Mouse (Mus musculus) neural tube, embryonic 15.5 days (tissue): Measurements from ENCODE around the gene Prune2. TPM values are rescaled to one million over a fixed set of nuclear protein-coding genes. Genes with fewer than 3 reads are reported as not detected.

Experiments
- ATAC-seq: fragments of 200-750 bp; cut with Nextera tagmentation; 2 replicates; pipeline ENCODE4 v1.8.0; 2017; ENCODE audit warnings: mild to moderate bottlenecking, moderate TSS enrichment, moderate library complexity; ENCODE audit not compliant: low FRiP score
- H3K27ac ChIP-seq: fragments of 300-500 bp; sonication (generic); replicated peaks from 2 replicates; pipeline ENCODE4 v1.5.1; 2015; ENCODE audit warnings: mild to moderate bottlenecking, inconsistent platforms
- H3K27me3 ChIP-seq: fragments of 300-500 bp; sonication (generic); replicated peaks from 2 replicates; pipeline ENCODE4 v1.6.1; 2015; ENCODE audit warnings: inconsistent platforms
- H3K36me3 ChIP-seq: fragments of 300-500 bp; sonication (generic); 2 replicates; pipeline ENCODE4 v1.6.1; 2015; ENCODE audit warnings: inconsistent platforms
- H3K4me1 ChIP-seq: fragments of 300-500 bp; sonication (generic); 2 replicates; pipeline ENCODE4 v1.6.1; 2015; ENCODE audit warnings: inconsistent platforms
- H3K4me2 ChIP-seq: fragments of 300-500 bp; sonication (generic); 2 replicates; pipeline ENCODE4 v1.6.1; 2015; ENCODE audit warnings: inconsistent platforms, mild to moderate bottlenecking, moderate library complexity
- H3K4me3 ChIP-seq: fragments of 300-500 bp; sonication (generic); replicated peaks from 2 replicates; pipeline ENCODE4 v1.5.1; 2015; ENCODE audit warnings: mild to moderate bottlenecking, inconsistent platforms
- H3K9ac ChIP-seq: fragments of 300-500 bp; sonication (generic); replicated peaks from 2 replicates; pipeline ENCODE4 v1.6.1; 2015; ENCODE audit warnings: mild to moderate bottlenecking, inconsistent platforms
- H3K9me3 ChIP-seq: fragments of 300-500 bp; sonication (generic); replicated peaks from 2 replicates; pipeline ENCODE4 v1.6.1; 2016; ENCODE audit warnings: inconsistent platforms
- WGBS: fragments of 180-500 bp; shearing (Covaris S2); methylation state at CpG from one replicate; pipeline ENCODE4 v1.1.7; 2015; ENCODE audit warnings: mixed read lengths; 5-methylcytosine and 5-hydroxymethylcytosine counted together
- polyA plus RNA-seq: library from polyadenylated mRNA; unstranded; fragments of >200 nt; fragmentation: Nextera tagmentation; extraction: Ambion mirVana; gene quantifications from 2 replicates; pipeline ENCODE4 v1.2.1, GENCODE M21; 2015

Gene Prune2
- polyA plus RNA-seq, 1 experiment from 2014 or later: 11.5 TPM

DNA sequence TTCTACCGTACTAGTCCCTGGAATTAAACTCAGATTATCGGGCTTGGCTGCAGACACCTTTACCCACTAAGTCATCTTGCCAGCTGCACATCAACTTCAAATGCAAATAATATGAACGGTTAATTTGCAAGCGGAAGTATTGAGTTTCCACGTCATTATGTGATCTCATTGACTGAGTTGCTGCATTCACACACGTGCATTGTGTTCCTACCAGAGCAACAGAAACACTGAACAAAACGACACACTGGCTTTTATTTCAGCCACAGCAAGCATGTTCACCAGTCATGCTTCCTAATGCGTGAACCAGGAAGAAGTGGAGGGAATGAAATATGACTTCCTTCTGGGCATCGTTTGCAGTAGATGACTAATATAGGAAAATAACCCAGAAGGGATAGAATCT lies 293.8 kb downstream of the Prune2 start:
- Histone ChIP-seq H3K9me3 (no peaks in the 10 kb centered on the region), H3K27ac (no peak overlapping the region), H3K36me3 (no peaks in the 10 kb centered on the region), H3K27me3 (no peaks in the 10 kb centered on the region), H3K4me2 (no peak overlapping the region), H3K9ac (no peak overlapping the region), H3K4me3 (no peak overlapping the region), H3K4me1 (no peaks in the 10 kb centered on the region)
- WGBS: 64% methylated on average over 9 of the region's 9 CpGs
- no peak for ATAC-seq

DNA sequence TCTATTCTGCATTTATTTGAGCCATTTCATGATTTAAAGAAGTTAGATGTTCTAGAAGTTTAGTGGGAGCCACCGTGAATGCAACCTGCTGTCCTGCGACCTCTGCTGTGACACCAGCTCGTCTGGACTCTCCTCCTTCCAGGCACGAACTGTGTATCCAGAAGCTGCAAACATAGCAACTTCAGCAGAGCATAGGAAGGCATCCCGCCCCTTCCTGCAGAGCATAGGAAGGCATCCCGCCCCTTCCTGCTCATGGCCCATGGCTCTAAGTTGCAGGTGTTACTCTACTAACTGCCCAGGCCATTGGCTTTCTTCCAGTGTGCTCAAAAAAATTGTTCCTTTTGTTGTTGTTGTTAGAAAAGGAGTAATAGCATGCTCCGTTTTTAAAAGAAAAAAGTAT lies 294.9 kb downstream of the Prune2 start:
- no peak overlapping the region for H3K9ac ChIP-seq
- no peaks in the 10 kb centered on the region for H3K27me3 ChIP-seq
- no peak overlapping the region for H3K4me3 ChIP-seq
- 82% methylated on average over 7 of the region's 7 CpGs for WGBS
- H3K4me1 ChIP-seq: no peaks in the 10 kb centered on the region
- no peak overlapping the region for H3K27ac ChIP-seq
- H3K4me2 ChIP-seq: no peak overlapping the region
- ATAC-seq: no peak
- H3K9me3 ChIP-seq: no peaks in the 10 kb centered on the region
- no peaks in the 10 kb centered on the region for H3K36me3 ChIP-seq

DNA sequence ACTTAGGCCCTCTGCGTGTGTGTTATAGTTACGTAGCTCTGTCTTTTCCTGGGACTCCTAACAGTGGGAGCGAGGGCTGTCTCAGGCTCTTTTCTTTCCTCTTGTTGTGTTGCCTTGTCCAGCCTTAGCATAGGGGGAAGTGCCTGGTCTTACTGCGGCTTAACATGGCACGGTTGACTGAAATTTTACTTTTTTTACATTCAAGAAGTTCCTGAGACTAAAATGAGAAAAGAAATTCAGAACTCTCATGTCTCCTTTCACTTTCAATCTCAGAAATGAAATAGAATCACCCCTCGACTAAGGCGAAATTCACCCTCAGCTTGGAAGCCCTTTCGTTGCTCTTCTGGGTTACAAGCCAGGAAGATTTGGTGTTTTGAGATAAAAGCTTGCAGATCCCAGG lies 295.5 kb downstream of the Prune2 start:
- no peak overlapping the region for H3K27ac ChIP-seq
- H3K4me3 ChIP-seq: no peak overlapping the region
- no peaks in the 10 kb centered on the region for H3K9me3 ChIP-seq
- WGBS: 91% methylated on average over 8 of the region's 8 CpGs
- H3K36me3 ChIP-seq: no peaks in the 10 kb centered on the region
- ATAC-seq: no peak
- H3K27me3 ChIP-seq: no peaks in the 10 kb centered on the region
- H3K9ac ChIP-seq: no peak overlapping the region
- no peak overlapping the region for H3K4me2 ChIP-seq
- H3K4me1 ChIP-seq: no peaks in the 10 kb centered on the region

DNA sequence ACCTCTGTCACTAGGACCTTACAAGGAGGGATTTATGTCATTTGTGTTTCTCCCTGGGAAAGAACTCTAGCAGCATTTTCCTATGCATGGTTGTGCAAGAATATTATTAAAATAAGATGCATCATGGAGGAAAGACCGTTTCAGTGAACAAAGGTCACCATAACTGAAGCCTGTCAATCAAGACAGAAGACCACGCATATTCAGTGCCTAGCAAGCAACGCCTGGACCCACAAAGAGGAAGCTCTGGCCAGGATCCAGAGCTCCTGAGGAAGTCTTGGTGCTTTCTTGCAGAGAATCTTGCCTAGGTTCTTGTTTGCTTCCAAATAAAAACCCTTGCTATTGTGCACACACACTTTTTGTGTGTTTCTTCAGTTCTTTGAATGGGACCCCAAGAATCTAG lies 296.9 kb downstream of the Prune2 start:
- Histone ChIP-seq H3K9me3 (no peaks in the 10 kb centered on the region), H3K27ac (no peak overlapping the region), H3K27me3 (no peaks in the 10 kb centered on the region), H3K9ac (no peak overlapping the region), H3K4me1 (no peaks in the 10 kb centered on the region), H3K36me3 (no peaks in the 10 kb centered on the region), H3K4me2 (no peak overlapping the region), H3K4me3 (no peak overlapping the region)
- ATAC-seq: no peak
- 72% methylated on average over 3 of the region's 3 CpGs for WGBS

DNA sequence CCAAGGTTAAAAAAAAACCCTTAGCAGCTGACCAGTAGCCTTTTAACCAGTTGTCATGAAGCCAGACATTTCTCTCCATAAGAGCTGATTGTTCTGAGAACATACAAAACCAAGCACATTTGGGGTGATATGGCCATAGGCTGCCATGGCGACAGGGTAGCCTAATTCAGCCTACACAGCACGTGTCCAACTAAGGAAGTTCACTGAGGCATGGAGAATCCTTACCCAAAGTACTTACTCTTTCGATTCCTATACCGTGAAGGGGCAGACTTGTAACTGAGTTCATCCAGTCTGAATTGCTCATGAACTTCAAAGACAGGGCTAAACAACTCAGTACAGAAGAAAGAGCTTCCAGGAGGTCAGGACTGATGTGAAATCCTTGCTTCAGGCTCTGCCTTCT lies 299.6 kb downstream of the Prune2 start:
- H3K27me3 ChIP-seq: no peaks in the 10 kb centered on the region
- no peaks in the 10 kb centered on the region for H3K36me3 ChIP-seq
- H3K4me2 ChIP-seq: no peak overlapping the region
- no peak overlapping the region for H3K4me3 ChIP-seq
- no peak overlapping the region for H3K9ac ChIP-seq
- ATAC-seq: no peak
- no peak overlapping the region for H3K27ac ChIP-seq
- 28% methylated on average over 4 of the region's 4 CpGs for WGBS
- no peaks in the 10 kb centered on the region for H3K4me1 ChIP-seq
- H3K9me3 ChIP-seq: no peaks in the 10 kb centered on the region

DNA sequence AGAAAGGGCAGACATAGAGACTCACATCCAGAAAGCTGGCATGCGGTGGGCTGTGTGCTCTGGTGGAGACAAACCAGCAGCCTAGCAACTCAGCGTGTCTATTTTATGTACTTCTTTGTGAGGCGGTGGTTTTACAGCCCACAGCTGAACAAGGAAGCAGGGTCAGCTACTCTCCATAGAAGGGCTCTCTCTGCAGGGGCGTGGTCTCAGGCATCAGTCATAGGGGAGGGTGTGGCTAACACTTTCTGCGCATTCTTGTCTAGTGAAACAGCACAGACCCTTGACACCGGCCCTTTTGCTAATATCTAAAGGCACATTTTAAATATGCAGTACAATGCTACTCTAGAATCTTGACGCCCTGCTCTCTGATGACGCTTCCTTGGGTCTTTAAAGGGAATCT lies 300.5 kb downstream of the Prune2 start:
- WGBS: 45% methylated on average over 8 of the region's 8 CpGs
- Histone ChIP-seq H3K4me1 (no peaks in the 10 kb centered on the region), H3K36me3 (no peaks in the 10 kb centered on the region), H3K27ac (no peak overlapping the region), H3K27me3 (no peaks in the 10 kb centered on the region), H3K9me3 (no peaks in the 10 kb centered on the region), H3K4me3 (no peak overlapping the region), H3K9ac (no peak overlapping the region), H3K4me2 (no peak overlapping the region)
- 0 out of 2 replicates have a peak, but pooled peaks have one; percentile 35 for ATAC-seq

DNA sequence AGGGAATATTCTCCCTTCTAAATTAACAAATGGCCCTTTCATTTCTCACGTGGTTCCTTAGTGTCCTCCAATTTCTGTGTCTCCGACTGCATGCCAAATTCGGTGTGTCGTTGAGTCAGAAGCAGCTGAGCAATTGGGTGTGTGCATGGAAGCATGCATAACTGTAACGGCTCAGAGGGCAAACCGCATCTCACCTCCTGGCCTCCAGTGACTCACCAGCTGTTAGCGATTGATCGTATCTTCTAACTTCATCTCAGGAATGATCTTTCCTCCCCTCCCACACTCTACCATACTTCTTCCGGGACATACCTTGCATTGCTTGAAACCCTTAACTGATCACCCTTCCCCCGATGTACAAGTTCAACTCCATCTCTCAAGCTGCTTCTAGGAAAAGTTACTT lies 300.9 kb downstream of the Prune2 start:
- Histone ChIP-seq H3K9ac (no peak overlapping the region), H3K9me3 (no peaks in the 10 kb centered on the region), H3K36me3 (no peaks in the 10 kb centered on the region), H3K4me2 (no peak overlapping the region), H3K27ac (no peak overlapping the region), H3K4me3 (no peak overlapping the region), H3K27me3 (no peaks in the 10 kb centered on the region), H3K4me1 (no peaks in the 10 kb centered on the region)
- ATAC-seq: no peak
- 71% methylated on average over 10 of the region's 10 CpGs for WGBS

DNA sequence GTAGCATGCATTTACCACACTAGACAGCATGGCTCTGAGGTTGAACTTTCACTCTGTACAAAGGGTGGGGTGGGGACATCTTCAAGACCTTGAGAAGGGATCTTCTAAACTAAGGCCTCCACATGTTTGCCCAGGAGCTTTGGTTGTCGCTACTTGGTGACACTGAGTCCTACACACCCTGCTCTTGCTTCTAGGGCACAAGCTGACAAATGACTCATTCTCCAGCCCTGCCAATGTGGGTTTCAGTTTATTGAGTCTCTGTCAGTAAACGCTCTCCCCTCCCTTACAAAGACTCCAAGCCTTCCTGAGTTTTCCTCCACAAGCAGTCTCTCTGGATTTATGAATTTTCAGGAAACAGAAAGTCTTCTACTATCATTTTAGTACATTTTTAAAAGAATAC lies 307.3 kb downstream of the Prune2 start:
- no peak overlapping the region for H3K9ac ChIP-seq
- no peak overlapping the region for H3K27ac ChIP-seq
- no peaks in the 10 kb centered on the region for H3K4me1 ChIP-seq
- no peaks in the 10 kb centered on the region for H3K36me3 ChIP-seq
- no peak overlapping the region for H3K4me3 ChIP-seq
- no peak for ATAC-seq
- no peaks in the 10 kb centered on the region for H3K9me3 ChIP-seq
- no peak overlapping the region for H3K4me2 ChIP-seq
- 97% methylated on average over 2 of the region's 2 CpGs for WGBS
- no peaks in the 10 kb centered on the region for H3K27me3 ChIP-seq

DNA sequence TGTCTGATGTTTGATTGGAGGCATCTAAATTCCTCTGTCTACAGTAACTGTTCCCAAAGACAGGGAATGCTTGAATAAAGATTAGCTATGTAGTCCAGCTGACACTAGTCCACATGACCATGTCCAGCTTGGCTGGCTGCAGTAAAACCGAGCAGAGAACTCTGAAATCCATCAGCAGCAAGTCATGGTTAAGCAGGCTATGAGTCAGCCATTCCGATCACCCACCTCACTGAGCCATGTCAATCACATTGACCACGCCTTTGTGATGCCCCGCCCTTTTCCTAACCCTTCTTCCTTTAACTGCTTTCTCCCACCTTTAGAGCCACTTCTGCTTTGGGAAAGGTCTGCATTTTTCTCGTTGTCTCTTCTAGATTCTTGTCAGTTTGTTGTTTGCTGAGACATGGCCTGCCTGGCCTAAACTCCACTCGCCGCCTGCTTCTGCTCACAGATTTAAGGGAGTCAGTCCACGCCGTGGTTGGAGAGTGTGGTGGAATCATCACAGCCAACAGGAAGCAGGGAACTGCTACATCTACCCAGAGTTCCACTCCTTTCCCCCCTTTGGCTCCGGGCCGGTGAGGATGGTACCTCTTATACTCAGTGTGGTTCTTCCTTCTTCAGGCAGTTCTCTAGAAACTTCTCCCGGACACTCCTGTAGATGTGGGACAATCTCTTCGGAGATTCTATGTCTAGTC lies 307.9 kb downstream of the Prune2 start:
- no peak overlapping the region for H3K9ac ChIP-seq
- H3K36me3 ChIP-seq: no peaks in the 10 kb centered on the region
- no peak overlapping the region for H3K4me2 ChIP-seq
- WGBS: 93% methylated on average over 13 of the region's 13 CpGs
- ATAC-seq: no peak
- no peaks in the 10 kb centered on the region for H3K9me3 ChIP-seq
- H3K27ac ChIP-seq: no peak overlapping the region
- no peaks in the 10 kb centered on the region for H3K27me3 ChIP-seq
- no peaks in the 10 kb centered on the region for H3K4me1 ChIP-seq
- no peak overlapping the region for H3K4me3 ChIP-seq

DNA sequence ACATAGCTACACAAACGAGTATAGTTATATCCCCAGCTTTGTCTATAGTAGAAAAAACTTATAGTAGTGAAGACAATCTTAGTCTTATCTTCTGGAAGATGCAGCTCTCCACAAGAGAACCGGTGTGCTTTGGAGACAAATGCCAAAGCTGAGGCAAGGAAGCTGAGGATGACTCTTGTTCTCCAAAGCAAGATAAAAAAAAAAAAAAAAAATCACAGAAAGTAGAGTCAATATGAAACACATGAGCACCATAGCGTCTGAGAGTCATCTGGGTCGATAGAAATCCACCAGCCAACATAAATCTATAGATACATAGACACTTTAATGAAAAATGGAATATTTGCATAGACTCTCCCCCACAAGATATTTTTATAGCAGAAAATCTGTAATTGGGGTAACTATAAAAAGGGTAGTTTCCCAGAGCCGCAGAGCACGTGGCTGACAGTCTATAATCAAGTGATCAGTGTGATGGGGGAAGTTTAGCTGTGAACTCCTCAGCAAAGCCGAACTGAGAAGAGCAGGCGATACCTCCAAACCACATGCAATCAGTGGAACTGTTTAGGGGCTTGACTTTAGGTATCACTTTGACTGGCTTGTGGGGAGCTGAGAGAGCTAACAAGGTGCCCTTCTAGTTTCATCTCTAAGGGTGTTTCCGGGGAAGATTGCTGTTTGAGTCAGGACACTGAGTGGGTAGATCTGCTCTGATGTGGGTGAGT lies 308.7 kb downstream of the Prune2 start:
- Histone ChIP-seq H3K27ac (no peak overlapping the region), H3K27me3 (no peaks in the 10 kb centered on the region), H3K4me2 (no peak overlapping the region), H3K4me3 (no peak overlapping the region), H3K9ac (no peak overlapping the region), H3K36me3 (no peaks in the 10 kb centered on the region), H3K9me3 (no peaks in the 10 kb centered on the region), H3K4me1 (no peaks in the 10 kb centered on the region)
- 91% methylated on average over 9 of the region's 9 CpGs for WGBS
- no peak for ATAC-seq

DNA sequence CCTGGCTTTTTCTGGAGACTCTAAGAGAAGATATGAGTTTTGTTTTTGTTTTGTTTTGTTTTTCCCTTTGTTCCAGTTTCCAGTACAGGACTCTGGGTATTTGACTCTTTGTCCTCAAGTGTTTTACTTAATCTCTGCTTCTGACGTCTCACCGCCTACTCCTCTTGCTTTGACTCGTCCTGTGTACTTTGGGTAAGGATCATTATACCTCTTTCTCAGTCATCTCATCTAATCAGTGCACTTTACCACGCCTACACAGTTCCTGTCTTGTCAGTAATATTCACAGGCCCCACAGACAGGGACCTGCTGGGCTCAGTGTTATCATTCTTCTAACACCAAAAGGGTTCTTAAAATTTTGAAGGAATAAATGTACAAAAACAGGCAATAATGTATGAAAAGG lies 312.8 kb downstream of the Prune2 start:
- 87% methylated on average over 4 of the region's 4 CpGs for WGBS
- H3K9ac ChIP-seq: no peak overlapping the region
- peaks cover 7% of the 10 kb centered on the region; the same call in 1 of the 2 replicates for H3K4me1 ChIP-seq
- H3K4me2 ChIP-seq: no peak overlapping the region
- no peak for ATAC-seq
- H3K36me3 ChIP-seq: no peaks in the 10 kb centered on the region
- no peak overlapping the region for H3K27ac ChIP-seq
- H3K27me3 ChIP-seq: no peaks in the 10 kb centered on the region
- H3K9me3 ChIP-seq: no peaks in the 10 kb centered on the region
- H3K4me3 ChIP-seq: no peak overlapping the region

DNA sequence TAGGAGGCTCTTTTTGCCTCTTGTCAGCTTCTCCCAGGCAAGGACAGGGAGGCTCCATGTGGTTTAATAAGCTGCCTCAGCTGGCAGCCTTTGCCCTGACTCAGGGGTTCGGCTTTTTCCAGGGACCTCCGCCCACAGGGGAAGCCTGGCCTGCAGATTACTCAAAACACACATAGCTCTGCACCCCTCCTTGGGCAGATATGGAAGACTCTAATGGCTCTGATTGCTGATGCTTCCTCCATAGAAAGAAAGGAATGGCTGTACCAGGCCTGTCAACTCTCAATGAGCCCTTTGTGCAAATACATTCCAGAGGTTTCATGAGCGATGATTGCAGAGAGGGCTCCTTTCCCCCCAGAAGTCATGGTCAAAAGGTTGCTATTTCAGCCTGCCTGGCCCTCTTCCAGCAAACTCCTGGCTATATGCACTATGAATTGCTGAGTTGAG lies 315.3 kb downstream of the Prune2 start:
- Histone ChIP-seq H3K9me3 (no peaks in the 10 kb centered on the region), H3K36me3 (no peaks in the 10 kb centered on the region), H3K27me3 (no peaks in the 10 kb centered on the region), H3K4me1 (peaks cover 7% of the 10 kb centered on the region; the same call in 1 of the 2 replicates), H3K4me3 (no peak overlapping the region), H3K27ac (peak overlapping the region; percentile 15; the same call in 1 of the 2 replicates), H3K9ac (no peak overlapping the region), H3K4me2 (no peak overlapping the region)
- 36% methylated on average over 3 of the region's 3 CpGs for WGBS
- peak; percentile 47; the same call in 1 of the 2 replicates for ATAC-seq
